Mouse (Mus musculus) left cerebral cortex, adult 9 months (tissue): ENCODE measurements around the gene Sfpq.
A peak's percentile ranks its signal among the peaks of the same experiment; 100 is the strongest.
"Not testable (repeated sequence)": the region's sequence is repeated elsewhere in the genome, so short reads cannot be mapped to it uniquely, and the experiment has no call there.

ENCODE experiments used
- DNase-seq, 2 experiments: peaks; one replicate each; pipeline ENCODE4 v3.0.0; 2022; ENCODE audit warnings: low spot score in 2 of 2

Gene Sfpq

GRCm38 (mm10) chr4:127021151-127021945 is at the start of gene Sfpq:
Gene Sfpq, plus strand, starts transcription at chr4:127021324.
- DNase-seq: peak; percentile 96 to 100

- peak in 1 of 2 experiments; percentile 21 for DNase-seq
These were observed 43.7 kb upstream of the Sfpq start for GRCm38 (mm10) chr4:126977467-126977866.

- DNase-seq: no peak
These were observed 42.4 kb upstream of the Sfpq start for GRCm38 (mm10) chr4:126978706-126979105.

DNA sequence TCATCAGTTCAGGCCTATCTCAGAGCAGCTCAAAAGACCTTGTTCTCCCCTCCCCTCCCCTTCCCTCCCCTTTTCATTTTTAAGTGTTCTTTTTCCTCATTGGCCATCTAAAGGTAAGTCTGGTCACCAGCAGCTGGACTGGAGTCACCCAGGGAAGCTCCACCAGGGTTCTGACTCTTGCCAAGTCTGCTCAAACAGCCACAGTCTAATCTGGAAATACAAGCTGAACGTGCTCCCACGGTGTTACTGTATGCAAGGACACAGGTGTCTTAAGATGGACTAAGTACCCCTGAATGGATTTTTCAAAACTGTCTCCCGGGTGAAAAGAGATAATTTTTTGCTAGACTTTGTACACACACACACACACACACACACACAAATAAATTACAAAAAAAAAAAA is 37.8 kb upstream of the Sfpq start:
- DNase-seq: no peak

DNA sequence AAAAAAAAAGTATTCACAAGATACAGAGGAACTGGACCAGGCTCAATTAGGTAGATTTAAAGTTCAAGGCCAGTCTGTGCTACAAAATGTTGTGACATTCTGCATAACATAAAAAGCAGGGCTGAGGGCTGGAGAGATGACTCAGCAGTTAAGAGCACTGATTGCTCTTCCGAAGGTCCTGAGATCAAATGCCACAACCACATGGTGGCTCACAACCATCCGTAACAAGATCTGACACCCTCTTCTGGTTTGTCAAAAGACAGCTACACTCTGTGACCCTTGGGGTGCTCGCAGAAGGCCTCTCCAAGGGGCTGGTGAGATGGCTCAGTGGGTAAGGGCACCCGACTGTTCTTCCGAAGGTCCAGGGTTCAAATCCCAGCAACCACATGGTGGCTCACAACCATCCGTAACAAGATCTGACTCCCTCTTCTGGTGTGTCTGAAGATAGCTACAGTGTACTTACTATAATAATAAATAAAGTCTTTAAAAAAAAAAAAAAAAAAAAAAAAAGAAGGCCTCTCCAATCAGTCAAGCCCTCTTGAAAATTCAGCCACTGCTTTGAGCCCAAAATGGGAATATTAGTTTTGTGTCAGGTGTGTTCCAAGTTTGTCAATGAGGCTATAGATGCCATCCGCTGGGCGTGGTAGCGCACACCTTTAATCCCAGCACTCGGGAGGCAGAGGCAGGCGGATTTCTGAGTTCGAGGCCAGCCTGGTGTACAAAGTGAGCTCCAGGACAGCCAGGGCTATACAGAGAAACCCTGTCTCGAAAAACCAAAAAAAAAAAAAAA is 37.2 kb upstream of the Sfpq start:
- not testable (repeated sequence) for DNase-seq

DNA sequence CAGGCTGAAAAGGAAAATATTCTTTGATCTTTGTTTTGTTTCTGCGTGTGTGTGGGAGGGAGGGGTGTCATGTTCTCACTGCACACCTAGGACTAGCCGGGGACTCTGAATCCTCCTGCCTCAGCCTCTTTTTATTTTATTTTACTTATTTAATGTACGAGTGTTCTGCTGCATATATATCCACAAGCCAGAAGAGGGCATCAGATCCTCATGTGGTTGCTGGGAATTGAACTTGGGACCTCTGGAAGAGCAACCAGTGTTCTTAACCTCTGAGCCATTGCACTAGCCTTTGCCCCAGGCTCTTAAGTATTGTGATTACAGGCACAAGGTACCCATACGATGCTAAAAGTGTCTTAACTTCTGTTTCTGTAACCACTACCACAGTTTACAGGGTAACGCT is 34.4 kb upstream of the Sfpq start:
- no peak for DNase-seq

GRCm38 (mm10) chr4:126988503-126988902 is 32.6 kb upstream of the Sfpq start:
- DNase-seq: no peak

DNA sequence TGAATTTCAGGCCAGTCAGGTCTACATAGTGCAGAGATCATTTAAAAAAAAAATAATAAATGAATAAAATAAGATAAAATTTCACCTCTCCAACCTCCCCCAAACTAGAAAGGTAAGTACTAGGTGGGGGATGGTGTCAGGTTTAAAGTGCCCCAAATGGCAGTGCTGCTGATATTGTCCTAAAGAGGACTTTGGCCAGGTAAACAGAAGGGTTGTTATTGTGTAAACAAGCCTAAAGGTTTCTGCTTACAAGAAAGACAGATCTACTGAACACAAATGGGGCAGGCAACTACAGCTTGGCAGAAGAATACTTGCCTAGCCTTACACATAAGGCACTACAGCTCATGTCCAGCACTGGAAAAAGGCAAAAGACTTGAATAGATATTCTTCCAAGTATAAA is 30.6 kb upstream of the Sfpq start:
- no peak for DNase-seq

GRCm38 (mm10) chr4:126992356-126992755 is 28.8 kb upstream of the Sfpq start:
- no peak for DNase-seq

- not testable (repeated sequence) for DNase-seq
These were observed 21.8 kb upstream of the Sfpq start for GRCm38 (mm10) chr4:126999372-126999771.

GRCm38 (mm10) chr4:127000601-127001105 is 20.5 kb upstream of the Sfpq start:
- no peak for DNase-seq

GRCm38 (mm10) chr4:127004384-127004783 is 16.7 kb upstream of the Sfpq start:
- DNase-seq: no peak

GRCm38 (mm10) chr4:127005113-127005936 is 15.8 kb upstream of the Sfpq start:
- DNase-seq: peak in 1 of 2 experiments; percentile 69

GRCm38 (mm10) chr4:127015294-127015993 is 5.7 kb upstream of the Sfpq start:
- peak; percentile 57 to 90 for DNase-seq

DNA sequence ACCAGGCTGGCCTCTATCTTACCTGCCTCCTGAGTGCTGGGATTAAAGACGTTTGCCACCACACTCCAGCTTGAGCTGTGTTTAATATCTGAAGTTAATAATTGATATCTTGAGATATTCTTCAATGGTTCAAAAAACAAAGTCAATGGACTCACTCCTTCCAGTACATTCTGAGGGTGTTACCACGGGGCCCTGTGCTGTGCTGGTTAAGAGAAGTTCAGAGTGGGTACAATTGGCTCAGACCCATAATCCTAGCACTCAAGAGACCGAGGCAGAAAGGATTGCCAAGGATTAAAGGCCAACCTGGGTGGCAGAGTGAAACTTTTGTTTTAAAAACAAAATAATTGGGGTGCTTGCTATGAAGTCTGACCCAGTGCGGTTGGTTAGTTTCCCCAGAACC is 4.8 kb upstream of the Sfpq start:
- DNase-seq: no peak

GRCm38 (mm10) chr4:127020411-127021150 is 543 bp upstream of the Sfpq start:
- DNase-seq: no peak

DNA sequence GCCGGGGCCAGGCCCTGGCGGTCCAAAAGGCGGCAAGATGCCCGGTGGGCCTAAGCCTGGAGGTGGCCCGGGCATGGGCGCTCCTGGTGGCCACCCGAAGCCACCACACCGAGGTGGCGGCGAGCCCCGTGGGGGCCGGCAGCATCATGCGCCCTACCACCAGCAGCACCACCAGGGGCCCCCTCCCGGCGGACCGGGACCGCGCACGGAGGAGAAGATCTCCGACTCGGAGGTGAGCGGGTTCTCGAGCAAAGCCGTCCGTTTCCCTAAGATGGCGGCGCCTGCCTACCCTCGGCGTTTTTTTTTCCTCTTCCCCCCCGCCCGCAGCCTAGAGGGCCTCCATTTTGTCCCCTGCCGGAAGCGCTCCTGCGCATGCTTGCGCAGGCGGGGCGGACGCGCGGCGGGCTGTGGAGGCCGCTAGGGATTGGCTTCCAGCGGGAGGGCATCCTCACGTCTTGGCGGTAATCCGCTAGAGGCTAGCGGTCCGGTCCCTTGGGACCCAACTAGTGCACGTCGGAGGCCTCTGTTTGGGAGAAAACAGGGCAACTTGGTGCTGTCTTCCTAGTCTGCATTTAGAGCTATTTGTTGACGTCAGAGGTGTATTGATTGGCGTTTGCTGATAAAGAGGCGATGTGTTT is 984 bp downstream of the Sfpq start:
- peak; percentile 65 to 81 for DNase-seq

GRCm38 (mm10) chr4:127023201-127023600 is 2.1 kb downstream of the Sfpq start:
- no peak for DNase-seq

GRCm38 (mm10) chr4:127024240-127024639 is 3.1 kb downstream of the Sfpq start:
- DNase-seq: no peak

- DNase-seq: no peak
These were observed 5.7 kb downstream of the Sfpq start for GRCm38 (mm10) chr4:127026826-127027225.
